Mouse (Mus musculus): ENCODE results near the gene Pard3. TPM values are rescaled to one million over a fixed set of nuclear protein-coding genes. Genes with fewer than 3 reads are reported as not detected.

The Pard3 gene
- total RNA-seq, 1 experiment from 2014 or later, result not detected

Other genes with a start within 250 kb of the Pard3 start
- gene Tomm20, start 118.0 kb upstream of the Pard3 start, total RNA-seq (2017), result 191 and 268 TPM in 2 replicates
- gene Rbm34, start 92.8 kb upstream of the Pard3 start, total RNA-seq (2017), result 49.8 and 56.7 TPM in 2 replicates

Data from hematopoietic stem cell, adult 5-6 weeks (primary cell).